Mouse (Mus musculus) heart, embryonic 11.5 days (tissue): Measurements from ENCODE around the gene Mbd3l2. TPM values are rescaled to one million over a fixed set of nuclear protein-coding genes. Genes with fewer than 3 reads are reported as not detected.
"Not testable (repeated sequence)": the region's sequence is repeated elsewhere in the genome, so short reads cannot be mapped to it uniquely, and the experiment has no call there.

ENCODE experiments used
- ATAC-seq: fragments of 200-750 bp; cut with Nextera tagmentation; replicated peaks from 2 replicates; pipeline ENCODE4 v1.8.0; 2017; ENCODE audit warnings: moderate library complexity; ENCODE audit not compliant: insufficient number of reproducible peaks, low FRiP score, low TSS enrichment
- H3K27ac ChIP-seq: fragments of 300-500 bp; sonication (generic); 2 replicates; pipeline ENCODE4 v1.5.1; 2014; ENCODE audit warnings: mild to moderate bottlenecking, low read depth, low read length
- H3K27me3 ChIP-seq: fragments of 300-500 bp; sonication (generic); 2 replicates; pipeline ENCODE4 v1.6.1; 2014; ENCODE audit warnings: mild to moderate bottlenecking, low read length, mixed read lengths; ENCODE audit not compliant: control insufficient read depth, insufficient read depth
- H3K36me3 ChIP-seq: fragments of 300-500 bp; sonication (generic); 2 replicates; pipeline ENCODE4 v1.6.1; 2014; ENCODE audit warnings: mild to moderate bottlenecking, low read length, moderate library complexity, mixed read lengths; ENCODE audit not compliant: control insufficient read depth, insufficient read depth
- H3K4me1 ChIP-seq: fragments of 300-500 bp; sonication (generic); 2 replicates; pipeline ENCODE4 v1.6.1; 2014; ENCODE audit warnings: low read length; ENCODE audit not compliant: control insufficient read depth, insufficient read depth
- H3K4me2 ChIP-seq: fragments of 300-500 bp; sonication (generic); 2 replicates; pipeline ENCODE4 v1.6.1; 2014; ENCODE audit warnings: mild to moderate bottlenecking, moderate library complexity
- H3K4me3 ChIP-seq: fragments of 300-500 bp; sonication (generic); 2 replicates; pipeline ENCODE4 v1.5.1; 2014; ENCODE audit warnings: low read depth, low read length
- H3K9ac ChIP-seq: fragments of 300-500 bp; sonication (generic); 2 replicates; pipeline ENCODE4 v1.6.1; 2014; ENCODE audit warnings: mild to moderate bottlenecking, low read depth, low read length, moderate library complexity
- H3K9me3 ChIP-seq: fragments of 300-500 bp; sonication (generic); replicated peaks from 2 replicates; pipeline ENCODE4 v1.6.1; 2016; ENCODE audit warnings: low read length; ENCODE audit not compliant: control insufficient read depth
- WGBS: fragments of 180-500 bp; shearing (Covaris S2); extraction: QIAGEN DNeasy Blood & Tissue Kit; methylation state at CpG from one replicate; pipeline ENCODE4 v1.1.7; 2014; ENCODE audit not compliant: insufficient replicate concordance; 5-methylcytosine and 5-hydroxymethylcytosine counted together
- polyA plus RNA-seq: library from polyadenylated mRNA; unstranded; fragments of >200 nt; fragmentation: Nextera tagmentation; extraction: Ambion mirVana; gene quantifications from 2 replicates; pipeline ENCODE4 v1.2.1, GENCODE M21; 2014

Gene Mbd3l2
- polyA plus RNA-seq: not detected in 2 replicates

- Histone ChIP-seq H3K27me3 (no peaks in the 10 kb centered on the region), H3K27ac (no peak within 1 kb of the TSS), H3K9me3 (no peaks in the 10 kb centered on the region), H3K36me3 (no peaks in the 10 kb centered on the region), H3K4me2 (no peak within 1 kb of the TSS), H3K4me3 (no peak within 1 kb of the TSS), H3K4me1 (no peaks in the 10 kb centered on the region), H3K9ac (no peak within 1 kb of the TSS)
- ATAC-seq: no peak
Measured at GRCm38 (mm10) chr9:18430354-18430753, at the start of gene Mbd3l2. TSS of gene Mbd3l2 (plus strand) at chr9:18430654.

- 16% methylated on average over 6 of the region's 6 CpGs for WGBS
- H3K4me2 ChIP-seq: peak overlapping the region; percentile 57
- ATAC-seq: no peak
Measured at GRCm38 (mm10) chr9:18385782-18386181, 44.7 kb upstream of the Mbd3l2 start.

GRCm38 (mm10) chr9:18399629-18400028 is 30.8 kb upstream of the Mbd3l2 start:
- 81% methylated on average over 1 of the region's 1 CpGs for WGBS
- H3K9me3 ChIP-seq: no peaks in the 10 kb centered on the region
- no peak overlapping the region for H3K4me2 ChIP-seq
- no peak overlapping the region for H3K9ac ChIP-seq
- H3K36me3 ChIP-seq: no peaks in the 10 kb centered on the region
- H3K27me3 ChIP-seq: no peaks in the 10 kb centered on the region
- no peak overlapping the region for H3K4me3 ChIP-seq
- H3K4me1 ChIP-seq: no peaks in the 10 kb centered on the region
- no peak for ATAC-seq
- no peak overlapping the region for H3K27ac ChIP-seq

More at GRCm38 (mm10) chr9:18385782-18386181, 44.7 kb upstream of the Mbd3l2 start:
- 0 out of 2 replicates have a peak overlapping the region, but pooled peaks have one; percentile 6 for H3K4me3 ChIP-seq
- H3K27ac ChIP-seq: no peak overlapping the region
- peak overlapping the region; percentile 60 for H3K9ac ChIP-seq
- no peaks in the 10 kb centered on the region for H3K4me1 ChIP-seq
- no peaks in the 10 kb centered on the region for H3K36me3 ChIP-seq
- no peaks in the 10 kb centered on the region for H3K9me3 ChIP-seq
- no peaks in the 10 kb centered on the region for H3K27me3 ChIP-seq

DNA sequence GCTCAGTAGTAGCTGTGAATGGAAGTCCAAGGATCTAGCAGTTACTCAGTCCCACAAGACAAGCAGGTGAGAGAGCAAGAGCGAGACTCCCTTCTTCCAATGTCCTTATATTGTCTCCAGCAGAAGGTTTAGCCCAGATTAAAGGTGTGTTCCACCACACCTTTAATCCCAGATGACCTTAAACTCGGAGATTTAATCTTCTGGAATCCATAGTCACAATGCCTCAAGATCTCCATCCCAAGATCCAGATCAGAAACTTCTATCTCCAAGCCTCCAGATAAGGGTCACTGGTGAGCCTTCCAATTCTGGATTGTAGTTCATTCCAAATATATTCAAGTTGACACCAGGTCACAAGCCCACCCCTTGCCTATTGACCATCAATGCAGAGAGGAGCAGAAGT is 27.6 kb upstream of the Mbd3l2 start, which contains the start of gene Naalad2:
Naalad2 (minus strand) TSS at position 101 of the 400 bp plus-strand sequence.
- 64% methylated on average over 2 of the region's 2 CpGs for WGBS
- not testable (repeated sequence) for H3K27ac ChIP-seq, ATAC-seq, H3K9me3 ChIP-seq, H3K27me3 ChIP-seq, H3K9ac ChIP-seq, H3K36me3 ChIP-seq, H3K4me3 ChIP-seq, H3K4me1 ChIP-seq, H3K4me2 ChIP-seq

DNA sequence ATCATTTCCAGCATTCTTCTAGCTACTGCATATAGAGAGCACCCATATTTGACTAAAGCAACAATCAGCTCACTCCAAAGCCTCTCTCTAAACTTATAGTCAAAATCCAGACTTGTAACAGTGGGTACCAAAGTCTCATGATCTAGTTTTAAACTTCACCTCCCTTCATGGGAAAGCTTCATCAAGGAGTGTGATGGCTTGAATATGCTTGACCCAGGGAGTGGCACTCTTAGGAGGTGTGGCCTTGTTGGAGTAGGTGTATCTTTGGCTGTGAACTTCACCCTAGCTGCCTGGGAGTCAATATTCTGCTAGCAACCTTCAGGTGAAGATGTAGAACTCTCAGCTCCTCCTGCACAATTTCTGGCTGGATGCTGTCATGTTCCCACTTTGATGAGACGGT is 26.3 kb upstream of the Mbd3l2 start, which contains the start of gene Ubtfl1:
Ubtfl1 (plus strand) TSS at position 301 of the 400 bp plus-strand sequence.
- WGBS: 63% methylated on average over 1 of the region's 1 CpGs
- no peak within 1 kb of the TSS for H3K27ac ChIP-seq
- no peak for ATAC-seq
- no peak within 1 kb of the TSS for H3K4me3 ChIP-seq
- no peak within 1 kb of the TSS for H3K4me2 ChIP-seq
- H3K27me3 ChIP-seq: no peaks in the 10 kb centered on the region
- H3K9me3 ChIP-seq: no peaks in the 10 kb centered on the region
- no peak within 1 kb of the TSS for H3K9ac ChIP-seq
- H3K36me3 ChIP-seq: no peaks in the 10 kb centered on the region
- H3K4me1 ChIP-seq: no peaks in the 10 kb centered on the region

- not testable (repeated sequence) for H3K9me3 ChIP-seq, H3K27me3 ChIP-seq, H3K36me3 ChIP-seq, H3K4me1 ChIP-seq, H3K27ac ChIP-seq, H3K4me3 ChIP-seq, H3K9ac ChIP-seq, H3K4me2 ChIP-seq, ATAC-seq
- 81% methylated on average over 4 of the region's 4 CpGs for WGBS
Measured at GRCm38 (mm10) chr9:18412371-18412770, 18.1 kb upstream of the Mbd3l2 start.

DNA sequence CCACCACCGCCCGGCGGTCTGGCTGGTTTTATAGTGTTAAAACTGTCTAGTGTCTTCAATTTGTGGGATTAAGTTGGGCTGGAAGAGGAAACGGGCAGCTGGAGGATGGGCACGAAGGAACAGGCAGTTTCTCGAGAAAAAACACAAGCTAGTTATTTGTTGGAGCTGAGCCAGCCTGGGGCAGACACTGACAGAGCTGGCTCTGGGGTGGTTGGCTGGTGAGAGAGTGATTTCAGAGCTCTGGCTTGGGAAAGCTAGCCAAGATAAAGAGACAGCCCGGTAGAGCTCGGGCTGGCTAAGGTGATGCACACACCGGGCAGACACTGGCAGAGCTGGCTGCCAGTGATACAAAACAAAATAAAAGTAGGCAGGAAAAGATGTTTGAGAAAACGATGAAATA is 1.2 kb downstream of the Mbd3l2 start:
- H3K4me1 ChIP-seq: no peaks in the 10 kb centered on the region
- no peak overlapping the region for H3K4me3 ChIP-seq
- no peak overlapping the region for H3K27ac ChIP-seq
- no peak overlapping the region for H3K9ac ChIP-seq
- WGBS: 69% methylated on average over 10 of the region's 10 CpGs
- no peak for ATAC-seq
- H3K27me3 ChIP-seq: no peaks in the 10 kb centered on the region
- H3K4me2 ChIP-seq: no peak overlapping the region
- no peaks in the 10 kb centered on the region for H3K36me3 ChIP-seq
- no peaks in the 10 kb centered on the region for H3K9me3 ChIP-seq

- Histone ChIP-seq H3K36me3 (peaks cover 17% of the 10 kb centered on the region), H3K4me3 (no peak overlapping the region), H3K9me3 (peaks cover 7% of the 10 kb centered on the region), H3K9ac (no peak overlapping the region), H3K27ac (no peak overlapping the region), H3K4me1 (no peaks in the 10 kb centered on the region), H3K4me2 (no peak overlapping the region), H3K27me3 (no peaks in the 10 kb centered on the region)
- ATAC-seq: no peak
- WGBS: 78% methylated on average over 4 of the region's 4 CpGs
Measured at GRCm38 (mm10) chr9:18456520-18456919, 26.1 kb downstream of the Mbd3l2 start.

DNA sequence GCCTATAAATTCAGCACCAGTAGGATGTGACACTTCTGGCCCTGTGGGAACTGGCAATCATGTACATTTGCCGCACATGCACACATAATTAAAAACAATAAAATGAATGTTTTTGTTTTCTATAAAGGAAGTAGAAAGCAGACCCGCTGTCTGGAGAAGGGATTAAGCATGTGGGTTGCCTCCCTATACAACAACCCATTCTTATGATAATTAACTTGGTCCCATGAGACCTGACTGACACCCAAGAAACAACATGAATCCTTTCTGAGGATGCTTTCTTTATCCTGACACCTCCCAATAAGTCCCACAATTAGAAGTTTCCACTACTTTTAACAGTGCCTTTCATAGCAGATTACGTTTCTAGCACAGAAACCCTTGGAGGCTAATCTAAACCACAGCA is 36.9 kb downstream of the Mbd3l2 start:
- 69% methylated on average over 3 of the region's 3 CpGs for WGBS
- 0 out of 2 replicates have a peak, but pooled peaks cover 2% of the 10 kb centered on the region for H3K36me3 ChIP-seq
- H3K4me2 ChIP-seq: no peak overlapping the region
- no peaks in the 10 kb centered on the region for H3K9me3 ChIP-seq
- H3K4me3 ChIP-seq: no peak overlapping the region
- no peak overlapping the region for H3K9ac ChIP-seq
- H3K27me3 ChIP-seq: no peaks in the 10 kb centered on the region
- no peak for ATAC-seq
- H3K4me1 ChIP-seq: no peaks in the 10 kb centered on the region
- no peak overlapping the region for H3K27ac ChIP-seq
